Mouse (Mus musculus): Measurements from ENCODE around the gene Glrx5.

Glrx5 gene

GRCm38 (mm10) chr12:105073708-105074107, 41.2 kb downstream of the Glrx5 start:
- WGBS: 42% methylated on average over 9 of the region's 9 CpGs

- 61% methylated on average over 7 of the region's 7 CpGs for WGBS
Observed at GRCm38 (mm10) chr12:105075496-105075895, 43.0 kb downstream of the Glrx5 start.

- WGBS: 84% methylated on average over 3 of the region's 3 CpGs
Observed at GRCm38 (mm10) chr12:105076511-105076910, 44.0 kb downstream of the Glrx5 start.

- WGBS: 89% methylated on average over 2 of the region's 2 CpGs
Observed at GRCm38 (mm10) chr12:105077232-105077631, 44.7 kb downstream of the Glrx5 start.

- WGBS: 77% methylated on average over 5 of the region's 5 CpGs
Observed at GRCm38 (mm10) chr12:105084171-105084570, 51.7 kb downstream of the Glrx5 start.

GRCm38 (mm10) chr12:105084816-105085215, 52.3 kb downstream of the Glrx5 start:
- 80% methylated on average over 6 of the region's 6 CpGs for WGBS

- 68% methylated on average over 12 of the region's 12 CpGs for WGBS
Observed at GRCm38 (mm10) chr12:105085296-105085695, 52.8 kb downstream of the Glrx5 start.

- 88% methylated on average over 6 of the region's 6 CpGs for WGBS
Observed at GRCm38 (mm10) chr12:105086781-105087180, 54.3 kb downstream of the Glrx5 start.

- 91% methylated on average over 3 of the region's 3 CpGs for WGBS
Observed at GRCm38 (mm10) chr12:105087353-105087752, 54.9 kb downstream of the Glrx5 start.

- WGBS: 77% methylated on average over 5 of the region's 5 CpGs
Observed at GRCm38 (mm10) chr12:105089231-105089630, 56.7 kb downstream of the Glrx5 start.

GRCm38 (mm10) chr12:105091604-105092003, 59.1 kb downstream of the Glrx5 start:
- 90% methylated on average over 6 of the region's 6 CpGs for WGBS
